ENCODE assay signal across 32 mouse cellular contexts in genomic region chr10:111845946-111846345, GRCm38 (mm10).
"Had no signal": no experiment of that assay in that cellular context is flagged by ENCODE, and none has a peak within 500 bp of the region (broad histone marks: within the 10 kb centered on the region; RNA-seq: fewer than 3 reads in every experiment).

No protein-coding gene starts in this region.

- H3K4me2 ChIP-seq: heart, embryonic 11.5 days; heart, embryonic 12.5 days; heart, embryonic 13.5 days; heart, embryonic 15.5 days; hindbrain, embryonic 12.5 days; hindbrain, embryonic 13.5 days; hindbrain, embryonic 14.5 days; hindbrain, embryonic 15.5 days; intestine, embryonic 15.5 days; kidney, embryonic 15.5 days had no signal

- DNase-seq: heart, postnatal 10 days; heart, postnatal 14 days; heart, postnatal 36 days; heart, postnatal 4 days; kidney, adult 11 months; kidney, adult 18-20 months; kidney, adult 2 months; kidney, adult 8-10 months; kidney, adult 9 months; kidney, postnatal 10 days; kidney, postnatal 14 days; kidney, postnatal 25 days; kidney, postnatal 36 days; kidney, postnatal 4 days; layer of hippocampus, adult 9-11 months; layer of hippocampus, postnatal 36 days had no signal

- H3K4me3 ChIP-seq: heart, embryonic 10.5 days; heart, embryonic 12.5 days; heart, embryonic 13.5 days; heart, embryonic 15.5 days; hindbrain, embryonic 10.5 days; hindbrain, embryonic 12.5 days; hindbrain, embryonic 13.5 days; hindbrain, embryonic 15.5 days; intestine, embryonic 15.5 days; kidney, embryonic 15.5 days; layer of hippocampus, adult 2 months; left cerebral cortex, adult 2 months had no signal

- H3K27ac ChIP-seq: heart, embryonic 10.5 days; heart, embryonic 13.5 days; heart, embryonic 15.5 days; hindbrain, embryonic 10.5 days; hindbrain, embryonic 12.5 days; hindbrain, embryonic 13.5 days; hindbrain, embryonic 14.5 days; hindbrain, embryonic 15.5 days; hindbrain, postnatal 0 days; intestine, embryonic 15.5 days; kidney, embryonic 15.5 days; kidney, postnatal 0 days; layer of hippocampus, adult 2 months; left cerebral cortex, adult 2 months had no signal

- H3K9ac ChIP-seq: heart, embryonic 12.5 days; heart, embryonic 13.5 days; heart, embryonic 15.5 days; hindbrain, embryonic 12.5 days; hindbrain, embryonic 13.5 days; hindbrain, embryonic 14.5 days; hindbrain, embryonic 15.5 days; intestine, embryonic 15.5 days; kidney, embryonic 15.5 days had no signal

- H3K4me1 ChIP-seq: intestine, embryonic 15.5 days had no signal

- H3K9me3 ChIP-seq: heart, embryonic 10.5 days; heart, embryonic 12.5 days; heart, embryonic 13.5 days; heart, embryonic 15.5 days; hindbrain, embryonic 10.5 days; hindbrain, embryonic 12.5 days; hindbrain, embryonic 13.5 days; hindbrain, embryonic 15.5 days; intestine, embryonic 15.5 days; kidney, embryonic 15.5 days had no signal

- H3K36me3 ChIP-seq: heart, embryonic 10.5 days; heart, embryonic 12.5 days; heart, embryonic 13.5 days; heart, embryonic 15.5 days; hindbrain, embryonic 10.5 days; hindbrain, embryonic 12.5 days; hindbrain, embryonic 13.5 days; hindbrain, embryonic 15.5 days; intestine, embryonic 15.5 days; kidney, embryonic 15.5 days had no signal

- H3K27me3 ChIP-seq: heart, embryonic 12.5 days; heart, embryonic 13.5 days; heart, embryonic 15.5 days; hindbrain, embryonic 12.5 days; hindbrain, embryonic 15.5 days; intestine, embryonic 15.5 days; kidney, embryonic 15.5 days had no signal
